Mouse (Mus musculus): ENCODE measurements around the gene Olfr171. TPM values are rescaled to one million over a fixed set of nuclear protein-coding genes. Genes with fewer than 3 reads are reported as not detected.
"Not testable (repeated sequence)": the region's sequence is repeated elsewhere in the genome, so short reads cannot be mapped to it uniquely, and the experiment has no call there.

Olfr171 gene
- polyA plus RNA-seq (2012; rRNA removed) = not detected in 2 replicates

DNA sequence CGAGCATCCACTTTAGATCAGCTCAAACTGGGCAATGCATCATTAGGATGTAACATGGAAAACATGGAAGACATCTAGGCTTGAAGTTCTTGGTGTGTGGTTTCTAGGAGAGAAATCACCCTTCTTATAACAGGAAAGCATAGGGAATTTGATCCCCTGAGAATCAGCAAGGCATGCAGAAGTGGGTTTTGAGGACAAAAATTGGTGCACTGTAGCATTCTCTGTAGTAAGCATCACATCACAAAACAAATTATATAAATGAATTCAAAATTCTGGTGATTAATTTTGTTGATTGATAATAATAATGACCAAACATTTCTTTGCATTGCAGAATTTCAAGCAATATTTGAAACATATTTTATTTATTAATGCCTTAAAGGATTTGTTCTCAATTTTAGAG lies at the start of gene Olfr171:
TSS of gene Olfr171 (minus strand) at position 101 of the 400 bp plus-strand sequence.
- no peaks in the 10 kb centered on the region for H3K4me1 ChIP-seq (ENCODE audit: control insufficient read depth, insufficient read depth, low read length)
- no peak within 1 kb of the TSS for H3K27ac ChIP-seq (ENCODE audit: insufficient read depth, low read length)
- H3K4me3 ChIP-seq (ENCODE audit: insufficient read depth, low read length) = no peak within 1 kb of the TSS
- TF ChIP-seq CTCF (IDR thresholded peaks at IDR 0.05; ENCODE audit: extremely low read depth, insufficient read depth, low read length) = no peak
- no peak for TF ChIP-seq POLR2A (IDR thresholded peaks at IDR 0.05; ENCODE audit: extremely low read depth, insufficient read depth, low read length)

GRCm38 (mm10) chr16:19670768-19671357 lies 41.1 kb upstream of the Olfr171 start:
- H3K27ac ChIP-seq (ENCODE audit: insufficient read depth, low read length) = no peak overlapping the region
- TF ChIP-seq CTCF (IDR thresholded peaks at IDR 0.05; ENCODE audit: extremely low read depth, insufficient read depth, low read length) (no peak), POLR2A (IDR thresholded peaks at IDR 0.05; ENCODE audit: extremely low read depth, insufficient read depth, low read length) (no peak)
- H3K4me1 ChIP-seq (ENCODE audit: control insufficient read depth, insufficient read depth, low read length) = no peaks in the 10 kb centered on the region
- no peak overlapping the region for H3K4me3 ChIP-seq (ENCODE audit: insufficient read depth, low read length)

DNA sequence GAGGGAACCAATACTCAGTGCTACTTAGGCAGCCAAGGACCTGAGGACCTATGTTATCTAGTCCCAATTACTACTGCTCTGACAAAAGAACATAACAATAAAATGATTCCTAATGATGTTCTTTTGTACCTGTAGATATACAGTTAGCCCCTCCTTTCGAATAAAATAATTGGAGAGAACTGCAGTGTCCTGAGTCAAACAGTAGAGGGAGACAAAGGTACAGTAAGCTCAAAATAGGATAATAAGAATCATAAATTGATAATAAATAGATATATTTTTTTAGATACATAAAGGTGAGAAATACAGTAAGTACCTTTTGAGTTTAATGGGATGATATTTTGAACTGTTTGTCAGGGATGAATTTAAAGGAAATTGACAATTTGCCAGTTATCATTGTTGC lies 36.6 kb upstream of the Olfr171 start:
- H3K4me1 ChIP-seq (ENCODE audit: control insufficient read depth, insufficient read depth, low read length) = no peaks in the 10 kb centered on the region
- H3K27ac ChIP-seq (ENCODE audit: insufficient read depth, low read length) = no peak overlapping the region
- no peak overlapping the region for H3K4me3 ChIP-seq (ENCODE audit: insufficient read depth, low read length)
- TF ChIP-seq CTCF (IDR thresholded peaks at IDR 0.05; ENCODE audit: extremely low read depth, insufficient read depth, low read length) (no peak), POLR2A (IDR thresholded peaks at IDR 0.05; ENCODE audit: extremely low read depth, insufficient read depth, low read length) (no peak)

DNA sequence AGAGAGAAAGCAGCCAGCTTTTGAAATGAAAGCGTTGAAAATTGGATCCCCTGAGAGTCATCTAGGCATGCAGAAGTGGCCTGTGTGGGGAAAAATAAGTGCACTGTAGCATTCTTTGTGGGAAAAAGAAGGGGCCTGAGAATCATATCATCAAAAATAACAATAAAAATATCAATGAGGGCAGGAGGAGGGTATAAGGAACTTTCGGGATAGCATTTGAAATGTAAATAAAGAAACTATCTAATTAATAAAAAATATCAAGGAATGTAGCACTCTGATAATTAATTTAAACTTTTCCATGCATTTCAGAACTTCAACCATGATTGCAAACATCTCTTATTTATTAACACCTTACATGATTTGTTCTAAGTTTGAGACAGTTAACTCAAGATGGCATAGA lies 17.9 kb downstream of the Olfr171 start, which contains the start of gene Olfr170:
TSS of gene Olfr170 (minus strand) at position 101 of the 400 bp plus-strand sequence.
- not testable (repeated sequence) for H3K4me1 ChIP-seq (ENCODE audit: control insufficient read depth, insufficient read depth, low read length); H3K4me3 ChIP-seq (ENCODE audit: insufficient read depth, low read length); H3K27ac ChIP-seq (ENCODE audit: insufficient read depth, low read length)

DNA sequence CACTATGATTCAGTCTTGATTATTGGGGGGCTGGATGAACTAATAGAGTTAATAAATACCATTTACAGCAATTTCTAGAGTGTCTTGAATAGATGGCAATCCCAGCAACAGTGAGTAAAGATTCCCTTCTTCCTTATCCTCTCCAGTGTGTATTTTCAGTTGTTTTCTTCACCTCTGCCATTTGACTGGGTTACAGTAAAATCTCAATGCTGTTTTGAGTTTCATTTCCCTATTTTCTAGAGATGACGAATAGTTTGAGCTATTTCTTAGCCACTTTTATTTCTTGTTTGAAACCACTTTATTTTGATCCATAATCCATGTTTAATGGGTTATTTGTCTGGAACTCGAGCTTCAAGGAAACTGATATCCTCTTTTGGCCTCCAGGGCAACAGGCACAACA lies 26.6 kb downstream of the Olfr171 start:
- H3K27ac ChIP-seq (ENCODE audit: insufficient read depth, low read length) = no peak overlapping the region
- TF ChIP-seq POLR2A (IDR thresholded peaks at IDR 0.05; ENCODE audit: extremely low read depth, insufficient read depth, low read length) (no peak), CTCF (IDR thresholded peaks at IDR 0.05; ENCODE audit: extremely low read depth, insufficient read depth, low read length) (no peak)
- H3K4me1 ChIP-seq (ENCODE audit: control insufficient read depth, insufficient read depth, low read length) = no peaks in the 10 kb centered on the region
- H3K4me3 ChIP-seq (ENCODE audit: insufficient read depth, low read length) = no peak overlapping the region

Other genes starting within 250 kb of the Olfr171 start
- not detected in 2 replicates for gene Olfr165, start 206.8 kb downstream of the Olfr171 start, polyA plus RNA-seq (2012; rRNA removed)
- gene Olfr166, start 146.2 kb downstream of the Olfr171 start, polyA plus RNA-seq (2012; rRNA removed) = not detected in 2 replicates
- gene Olfr167, start 107.7 kb downstream of the Olfr171 start, polyA plus RNA-seq (2012; rRNA removed) = not detected in 2 replicates
- not detected in 2 replicates for gene Olfr168, start 94.4 kb downstream of the Olfr171 start, polyA plus RNA-seq (2012; rRNA removed)
- not detected in 2 replicates for gene Olfr169, start 58.1 kb downstream of the Olfr171 start, polyA plus RNA-seq (2012; rRNA removed)
- not detected in 2 replicates for gene Olfr170, start 18.0 kb downstream of the Olfr171 start, polyA plus RNA-seq (2012; rRNA removed)
- gene Lamp3, start 76.5 kb upstream of the Olfr171 start, polyA plus RNA-seq (2012; rRNA removed) = not detected in 2 replicates
- gene B3gnt5, start 130.3 kb upstream of the Olfr171 start, polyA plus RNA-seq (2012; rRNA removed) = 0.44 and 0.78 TPM in 2 replicates